Mouse (Mus musculus) liver, adult 10 weeks (tissue): ENCODE measurements around the gene Gm42715. TPM values are rescaled to one million over a fixed set of nuclear protein-coding genes. Genes with fewer than 3 reads are reported as not detected.

Experiments
- polyA plus RNA-seq: library from polyadenylated mRNA; stranded (reverse); fragments of 350-450 nt; fragmentation: Illumina TruSeq; extraction: RNeasy Lipid Tissue Mini Kit (QIAGEN cat#74804); gene quantifications from one replicate; pipeline ENCODE4 v1.2.3, GENCODE M21; 2014; ENCODE audit warnings: low read depth, low replicate concordance

The Gm42715 gene
- polyA plus RNA-seq: 3.5 TPM

GRCm38 (mm10) chr7:127519284-127519683 lies at the start of gene Gm42715:
Gene Gm42715, plus strand, starts transcription at chr7:127519584.

DNA sequence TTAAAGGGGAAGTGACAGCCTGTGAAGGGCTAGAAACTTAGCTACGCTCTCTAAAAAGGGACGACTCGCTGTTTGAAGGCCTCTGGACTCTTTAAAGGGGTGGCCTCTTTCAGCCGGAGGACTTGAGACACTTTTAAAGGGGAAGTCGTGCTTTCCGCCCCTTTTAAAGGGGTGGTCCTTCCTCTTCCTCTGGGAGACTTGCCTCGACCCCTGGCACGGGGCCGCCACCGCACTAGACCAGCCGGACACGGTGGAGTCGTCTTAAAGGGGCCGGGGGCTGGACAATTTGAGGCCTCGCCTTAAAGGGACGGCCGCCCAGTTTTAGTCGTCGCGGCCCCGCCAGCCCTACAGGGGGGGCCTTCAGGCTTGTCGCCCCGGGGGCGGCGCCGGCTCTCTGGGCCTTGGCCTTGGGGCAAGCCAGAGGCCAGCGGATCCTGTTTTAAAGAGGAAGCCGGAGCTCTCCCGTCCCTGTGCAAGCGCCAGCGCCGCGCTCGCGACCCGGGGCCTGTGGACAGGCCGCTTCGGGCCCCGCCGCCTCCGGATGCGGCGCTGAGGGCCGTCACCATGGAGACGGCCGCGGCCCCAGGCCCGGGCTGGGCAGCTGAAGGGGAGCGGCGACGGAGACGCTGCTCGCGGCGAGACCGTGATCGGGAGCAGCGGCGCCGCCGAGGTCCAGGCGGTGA lies 40.6 kb upstream of the Gm42715 start, which contains the start of gene Fbrs:
Gene Fbrs (plus strand): TSS at position 565 of the 683 bp plus-strand sequence.

DNA sequence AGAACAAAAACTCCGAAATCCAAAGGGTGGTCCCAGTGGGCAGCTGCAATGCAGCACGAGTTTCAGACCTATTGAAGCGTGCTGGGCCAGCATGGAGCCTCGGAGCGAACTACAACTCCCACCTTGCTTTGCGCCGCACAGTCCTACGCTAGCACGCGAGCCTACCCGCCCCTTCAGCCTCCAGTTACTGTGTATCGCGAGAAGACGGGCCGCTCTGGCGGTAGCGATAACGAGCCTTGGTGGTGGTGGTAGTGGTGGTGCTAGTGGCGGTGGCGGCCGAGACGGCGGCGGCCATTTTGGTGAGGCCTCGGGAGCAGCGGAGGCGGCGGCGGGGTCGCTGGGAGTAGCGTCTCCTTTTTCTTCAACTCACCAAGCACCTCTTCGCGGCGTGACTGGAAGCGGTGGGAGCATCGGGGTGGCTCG lies 7.6 kb upstream of the Gm42715 start, which contains the start of gene Srcap:
Gene Srcap (plus strand): TSS at position 176 of the 423 bp plus-strand sequence.

GRCm38 (mm10) chr7:127561340-127561858 lies 42.0 kb downstream of the Gm42715 start, which contains the start of gene Tmem265:
Gene Tmem265, plus strand, starts transcription at chr7:127561390.

GRCm38 (mm10) chr7:127572895-127573471 lies 53.6 kb downstream of the Gm42715 start, which contains the start of gene Phkg2:
Gene Phkg2, plus strand, starts transcription at chr7:127573340.

DNA sequence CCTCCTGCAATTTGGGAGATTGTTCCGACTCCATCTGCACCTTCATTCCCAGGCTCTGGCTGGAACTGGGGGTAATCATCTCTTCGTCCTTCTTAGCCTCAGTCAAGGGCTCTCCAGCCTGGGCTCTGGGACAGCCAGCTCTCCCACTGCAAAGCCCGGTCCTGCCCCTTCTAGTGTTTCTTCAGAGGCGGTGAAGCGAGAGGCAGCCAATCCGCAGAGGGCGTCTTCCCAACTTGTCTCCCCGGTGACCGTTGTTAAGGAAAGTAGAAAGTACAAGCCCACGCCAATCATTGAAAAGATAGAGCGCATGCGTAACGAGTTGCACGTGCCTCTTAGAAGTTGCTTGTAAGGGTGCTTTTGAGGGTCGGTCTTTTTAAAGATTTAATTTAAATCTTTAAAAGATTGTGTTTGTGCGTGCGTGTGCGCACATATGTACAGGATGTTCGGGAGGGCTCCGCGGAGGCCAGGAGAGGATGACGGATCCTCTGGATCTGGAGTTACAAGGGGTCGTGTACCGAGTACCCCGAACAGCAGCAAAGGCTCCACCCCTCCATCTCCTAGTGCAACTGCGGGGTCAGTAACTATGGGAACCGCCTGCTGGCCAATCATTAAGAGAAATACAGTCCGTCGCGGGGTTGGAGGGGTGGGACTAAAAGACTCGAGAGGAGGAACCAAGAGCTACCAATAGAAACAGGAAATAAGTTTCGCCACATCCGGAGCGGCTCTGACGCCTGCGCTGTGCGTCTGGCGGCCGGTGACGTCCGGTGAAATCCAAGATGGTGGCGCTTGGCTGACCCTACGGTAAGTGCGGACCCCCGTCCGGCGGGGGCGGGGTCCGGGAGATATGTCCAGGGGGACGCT lies 68.9 kb downstream of the Gm42715 start, which contains the start of the genes Ccdc189 and Rnf40:
Gene Ccdc189 (minus strand): TSS at position 585 of the 861 bp plus-strand sequence.
Gene Rnf40 (plus strand): TSS at position 757 of the 861 bp plus-strand sequence.

DNA sequence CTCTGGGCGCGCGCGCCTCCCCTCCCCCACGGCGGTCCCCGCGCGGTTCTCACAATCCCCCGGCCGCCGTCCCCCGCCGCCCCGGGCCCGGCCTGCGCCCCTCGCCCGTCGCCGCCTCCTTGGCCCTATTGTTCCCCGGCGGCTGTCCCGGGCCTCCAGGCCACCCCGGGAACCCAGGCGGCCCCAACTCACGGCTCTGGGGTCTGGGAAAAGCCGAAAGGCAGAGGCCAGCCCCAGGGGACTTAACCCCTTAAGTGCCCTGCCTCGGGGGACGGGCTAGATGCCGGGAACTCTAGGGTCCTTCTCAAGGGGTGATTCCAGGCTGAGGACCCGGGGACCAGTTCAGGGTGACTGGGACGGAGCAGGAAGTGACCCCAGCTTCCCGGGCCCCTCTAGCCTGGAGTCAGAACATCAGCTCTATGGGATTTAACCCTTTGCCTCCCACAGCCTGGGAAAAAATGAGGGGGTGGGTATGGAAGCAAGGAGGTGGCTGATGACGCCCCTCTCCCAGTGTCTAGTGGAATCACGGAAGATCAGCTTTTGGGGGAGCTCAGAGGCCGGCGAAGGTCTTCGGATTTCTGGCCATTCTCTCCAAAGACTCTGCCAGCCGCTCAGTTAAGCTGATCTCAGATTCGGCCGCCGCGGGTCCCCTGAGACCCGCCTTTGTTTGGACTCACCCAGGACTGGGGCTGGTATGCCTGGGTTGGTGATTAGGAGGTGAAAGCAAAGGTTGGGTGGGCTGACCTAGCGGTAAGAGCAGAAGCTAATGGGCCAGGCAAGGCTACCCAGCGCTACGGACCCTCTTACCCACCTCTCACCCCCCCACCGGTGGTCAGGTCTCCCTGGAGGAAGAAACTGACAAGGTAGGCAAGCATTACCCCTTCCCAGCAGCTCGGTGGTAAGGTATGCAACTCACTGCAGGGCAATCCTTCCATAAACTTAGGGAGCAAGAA lies 95.8 kb downstream of the Gm42715 start, which contains the start of gene Zfp629:
Gene Zfp629 (minus strand): TSS at position 907 of the 953 bp plus-strand sequence.

Other genes with a start within 250 kb of the Gm42715 start
- 507 TPM for gene Sephs2, start 245.5 kb upstream of the Gm42715 start, polyA plus RNA-seq
- 2.2 TPM for gene Itgal, start 223.3 kb upstream of the Gm42715 start, polyA plus RNA-seq
- 2.7 TPM for gene Zfp768, start 174.0 kb upstream of the Gm42715 start, polyA plus RNA-seq
- 1.0 TPM for gene Zfp747, start 143.5 kb upstream of the Gm42715 start, polyA plus RNA-seq
- 0.61 TPM for gene 9130019O22Rik, start 132.4 kb upstream of the Gm42715 start, polyA plus RNA-seq
- gene E430018J23Rik, start 126.0 kb upstream of the Gm42715 start, polyA plus RNA-seq: 0.42 TPM
- gene Zfp764, start 112.8 kb upstream of the Gm42715 start, polyA plus RNA-seq: 0.77 TPM
- 1.4 TPM for gene Zfp688, start 97.5 kb upstream of the Gm42715 start, polyA plus RNA-seq
- gene Zfp689, start 70.4 kb upstream of the Gm42715 start, polyA plus RNA-seq: 0.48 TPM
- 10.5 TPM for gene Prr14, start 60.0 kb upstream of the Gm42715 start, polyA plus RNA-seq
- 5.4 TPM for gene Fbrs, start 40.4 kb upstream of the Gm42715 start, polyA plus RNA-seq
- gene Srcap, start 7.6 kb upstream of the Gm42715 start, polyA plus RNA-seq: 1.8 TPM
- not detected for gene Tmem265, start 41.8 kb downstream of the Gm42715 start, polyA plus RNA-seq
- 17.5 TPM for gene Phkg2, start 53.8 kb downstream of the Gm42715 start, polyA plus RNA-seq
- not detected for gene Ccdc189, start 69.0 kb downstream of the Gm42715 start, polyA plus RNA-seq
- gene Rnf40, start 69.2 kb downstream of the Gm42715 start, polyA plus RNA-seq: 1.8 TPM
- 3.5 TPM for gene Zfp629, start 96.2 kb downstream of the Gm42715 start, polyA plus RNA-seq
- gene Bcl7c, start 189.3 kb downstream of the Gm42715 start, polyA plus RNA-seq: 0.26 TPM
- 5.0 TPM for gene Ctf1, start 193.2 kb downstream of the Gm42715 start, polyA plus RNA-seq
- gene Ctf2, start 212.6 kb downstream of the Gm42715 start, polyA plus RNA-seq: not detected
- 0.21 TPM for gene Fbxl19, start 225.0 kb downstream of the Gm42715 start, polyA plus RNA-seq